11 mouse cellular contexts compared by ENCODE assay signal in the genomic region with DNA sequence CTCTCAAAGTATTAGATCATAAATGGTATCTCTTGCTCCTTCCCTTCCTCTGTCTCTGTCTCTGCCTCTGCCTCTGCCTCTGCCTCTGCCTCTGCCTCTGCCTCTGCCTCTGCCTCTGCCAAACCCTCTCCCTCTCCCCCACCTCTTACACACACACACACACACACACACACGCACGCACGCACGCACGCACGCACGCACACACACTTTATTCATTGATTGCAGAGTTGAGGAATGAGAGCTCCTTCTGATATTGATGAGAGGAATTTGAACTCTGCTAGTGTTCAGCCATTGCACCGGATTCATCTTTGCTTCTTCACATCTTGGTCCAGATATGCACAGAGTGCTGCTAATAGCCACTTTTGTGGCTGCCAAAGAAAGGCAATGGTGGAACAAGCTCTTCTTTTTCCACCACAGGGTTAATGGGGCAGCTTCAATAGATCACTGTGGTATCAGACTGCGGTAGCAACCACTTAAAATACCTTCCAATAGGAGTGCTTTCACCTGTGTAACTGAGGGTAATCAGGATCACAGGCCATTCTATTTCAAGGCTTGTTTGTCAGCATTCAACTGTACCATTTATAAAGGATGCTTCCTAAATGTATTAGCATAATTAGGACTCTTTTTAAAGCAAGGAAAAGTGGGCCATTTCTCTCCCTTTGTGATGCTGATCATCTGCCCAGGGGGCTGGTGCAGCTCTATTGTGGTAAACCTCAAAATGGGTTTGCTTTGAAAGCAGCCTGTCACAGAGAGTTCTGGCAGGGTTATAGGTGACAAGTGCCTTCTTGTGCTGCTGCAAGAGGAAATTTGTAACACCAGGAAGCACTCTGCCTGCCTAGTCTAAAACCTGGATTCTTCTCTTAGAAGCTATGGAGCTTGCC.
DNase-seq lines count a peak whose midpoint lies in the region; ATAC-seq and TF ChIP-seq lines count a peak whose summit lies in the region.
"Had no signal": no experiment of that assay in that cellular context is flagged by ENCODE, and none has a peak within 500 bp of the region (broad histone marks: within the 10 kb centered on the region; RNA-seq: fewer than 3 reads in every experiment).

No protein-coding gene starts in this region.

- peak; percentile 85 for ATAC-seq in hindbrain, embryonic 11.5 days (ENCODE audit: low FRiP score)
- ATAC-seq in midbrain, postnatal 0 days (ENCODE audit: low FRiP score), result no peak

- no peak overlapping the region for H3K9ac ChIP-seq in hindbrain, embryonic 11.5 days (ENCODE audit: low read depth, low read length)
- no peak overlapping the region for H3K9ac ChIP-seq in midbrain, postnatal 0 days (replicated peaks; ENCODE audit: low read length, poor library complexity, severe bottlenecking)

- H3K9me3 ChIP-seq in hindbrain, embryonic 11.5 days (ENCODE audit: control insufficient read depth, low read length), result no peaks in the 10 kb centered on the region
- H3K9me3 ChIP-seq in midbrain, postnatal 0 days (ENCODE audit: low read length), result no peaks in the 10 kb centered on the region
- no peaks in the 10 kb centered on the region for H3K9me3 ChIP-seq in heart, embryonic 10.5 days

- no peaks in the 10 kb centered on the region for H3K4me1 ChIP-seq in hindbrain, embryonic 11.5 days (replicated peaks; ENCODE audit: control insufficient read depth, insufficient read depth, low read length)
- no peaks in the 10 kb centered on the region for H3K4me1 ChIP-seq in midbrain, postnatal 0 days (ENCODE audit: insufficient read depth, low read length)
- no peaks in the 10 kb centered on the region for H3K4me1 ChIP-seq in heart, embryonic 10.5 days

- peaks cover 9% of the 10 kb centered on the region; the same call in 1 of the 2 replicates for H3K27me3 ChIP-seq in hindbrain, embryonic 11.5 days (ENCODE audit: control insufficient read depth, insufficient read depth, low read length)
- no peaks in the 10 kb centered on the region for H3K27me3 ChIP-seq in midbrain, postnatal 0 days (ENCODE audit: insufficient read depth, low read length)
- no peaks in the 10 kb centered on the region for H3K27me3 ChIP-seq in heart, embryonic 10.5 days (ENCODE audit: insufficient read depth, poor library complexity, severe bottlenecking)

- no peak for TF ChIP-seq CTCF in midbrain, postnatal 0 days (IDR thresholded peaks at IDR 0.05)

- H3K4me2 ChIP-seq in hindbrain, embryonic 11.5 days (replicated peaks; ENCODE audit: low read depth, low read length), result no peak overlapping the region
- no peak overlapping the region for H3K4me2 ChIP-seq in midbrain, postnatal 0 days (ENCODE audit: low read depth, low read length, poor library complexity, severe bottlenecking)

- intact Hi-C loops in heart, postnatal 14 days (cut with DNase I), result no loop called here

- WGBS in hindbrain, embryonic 11.5 days, result 56% methylated on average over 9 of the region's 9 CpGs
- WGBS in midbrain, postnatal 0 days, result 63% methylated on average over 9 of the region's 9 CpGs
- 66% methylated on average over 9 of the region's 9 CpGs for WGBS in heart, embryonic 10.5 days

- H3K27ac ChIP-seq in hindbrain, embryonic 11.5 days (ENCODE audit: low read depth, low read length), result no peak overlapping the region
- no peak overlapping the region for H3K27ac ChIP-seq in midbrain, postnatal 0 days (ENCODE audit: low read depth, low read length)
- no peak overlapping the region for H3K27ac ChIP-seq in heart, embryonic 10.5 days

- DNase-seq in R1 (ENCODE audit: low read depth, low spot score), result peak; percentile 97
- peak; percentile 70 for DNase-seq in embryo, embryonic 10.5 days (ENCODE audit: low spot score)
- peak; percentile 57 for DNase-seq in hindbrain, embryonic 11.5 days (ENCODE audit: low spot score)
- peak; percentile 44 for DNase-seq in midbrain, postnatal 0 days (ENCODE audit: low spot score)
- no peak for DNase-seq in ovary, adult 18-20 months (ENCODE audit: low spot score)
- DNase-seq in heart, postnatal 14 days, result no peak
- no peak for DNase-seq in heart, embryonic 10.5 days (ENCODE audit: low spot score)
- DNase-seq: gastrocnemius, postnatal 36 days; heart, postnatal 36 days; lung, adult 18-20 months; thymus, adult 18-20 months had no signal

- H3K36me3 ChIP-seq in hindbrain, embryonic 11.5 days (ENCODE audit: control insufficient read depth, insufficient read depth, low read length), result no peaks in the 10 kb centered on the region
- H3K36me3 ChIP-seq in midbrain, postnatal 0 days (ENCODE audit: insufficient read depth, low read length), result no peaks in the 10 kb centered on the region
- H3K36me3 ChIP-seq in heart, embryonic 10.5 days, result no peaks in the 10 kb centered on the region

- no peak overlapping the region for H3K4me3 ChIP-seq in hindbrain, embryonic 11.5 days (ENCODE audit: low read depth, low read length)
- no peak overlapping the region for H3K4me3 ChIP-seq in midbrain, postnatal 0 days (ENCODE audit: low read depth, low read length)
- no peak overlapping the region for H3K4me3 ChIP-seq in heart, embryonic 10.5 days

Comparison
In these comparisons a context has a peak if more than half of its experiments do, and no peak if none do; other contexts are left out.
1. DNase-seq: peak in R1 (single experiment), embryo, embryonic 10.5 days (single experiment), hindbrain, embryonic 11.5 days (single experiment) and midbrain, postnatal 0 days (single experiment); none in ovary, adult 18-20 months (single experiment), heart, postnatal 14 days (0 of 2) and heart, embryonic 10.5 days (single experiment).